Mouse (Mus musculus) MEL (cell line): Measurements from ENCODE around the gene Ccl17. TPM values are rescaled to one million over a fixed set of nuclear protein-coding genes. Genes with fewer than 3 reads are reported as not detected.
A peak's percentile ranks its signal among the peaks of the same experiment; 100 is the strongest.

Source experiments
- DNase-seq: peaks from one replicate; pipeline ENCODE4 v3.0.0; 2011; ENCODE audit warnings: low read depth, low spot score
- H3K27ac ChIP-seq: 2 replicates; pipeline ENCODE4 v1.5.1; 2012; ENCODE audit warnings: low read depth, mild to moderate bottlenecking, control low read depth, low read length, moderate library complexity; ENCODE audit not compliant: control insufficient read depth
- H3K27me3 ChIP-seq, 2 experiments: fragments of 150-350 bp in 1 of 2; sonication (generic) in 1 of 2; 2 replicates each; pipeline ENCODE4 v1.6.1; 2012; ENCODE audit warnings: low read length in 2 of 2, mild to moderate bottlenecking in 2 of 2, improper control_type of control experiment in 1 of 2, moderate library complexity in 1 of 2; ENCODE audit not compliant: insufficient read depth in 2 of 2, control insufficient read depth in 1 of 2
- H3K36me3 ChIP-seq, 2 experiments: 2 replicates each; pipeline ENCODE4 v1.6.1; 2012 to 2014; ENCODE audit warnings: low read length in 2 of 2, improper control_type of control experiment in 1 of 2, inconsistent platforms in 1 of 2, mild to moderate bottlenecking in 1 of 2; ENCODE audit not compliant: insufficient read depth in 2 of 2, control insufficient read depth in 1 of 2
- H3K4me1 ChIP-seq, 2 experiments: fragments of 150-350 bp in 1 of 2; sonication (generic) in 1 of 2; 2 replicates each; pipeline ENCODE4 v1.6.1; 2012; ENCODE audit warnings: low read length in 2 of 2, improper control_type of control experiment in 1 of 2, mild to moderate bottlenecking in 1 of 2; ENCODE audit not compliant: insufficient read depth in 2 of 2, control insufficient read depth in 1 of 2
- H3K4me3 ChIP-seq, 2 experiments: fragments of 150-350 bp in 1 of 2; sonication (generic) in 1 of 2; 2 replicates each; pipeline ENCODE4 v1.5.1; 2012; ENCODE audit warnings: low read depth in 2 of 2, low read length in 2 of 2, mild to moderate bottlenecking in 2 of 2, moderate library complexity in 2 of 2, control low read depth in 1 of 2, improper control_type of control experiment in 1 of 2; ENCODE audit not compliant: control insufficient read depth in 1 of 2, insufficient read depth in 1 of 2
- H3K79me2 ChIP-seq: 2 replicates; pipeline ENCODE4 v1.6.1; 2012; ENCODE audit warnings: mild to moderate bottlenecking, low read length, moderate library complexity; ENCODE audit not compliant: control insufficient read depth, poor library complexity, insufficient read depth
- H3K9ac ChIP-seq: 2 replicates; pipeline ENCODE4 v1.6.1; 2012; ENCODE audit warnings: low read depth, mild to moderate bottlenecking, control low read depth, low read length, moderate library complexity; ENCODE audit not compliant: control insufficient read depth, poor library complexity, severe bottlenecking
- H3K9me3 ChIP-seq: fragments of 150-350 bp; sonication (generic); replicated peaks from 2 replicates; pipeline ENCODE4 v1.6.1; 2012; ENCODE audit warnings: mild to moderate bottlenecking, low read length, improper control_type of control experiment, moderate library complexity; ENCODE audit not compliant: insufficient read depth
- BHLHE40 ChIP-seq: IDR thresholded peaks from 2 replicates; pipeline ENCODE4 v1.6.1; 2012; ENCODE audit warnings: low read depth, mild to moderate bottlenecking, inconsistent platforms, low read length, improper control_type of control experiment, borderline replicate concordance
- CHD1 ChIP-seq: IDR thresholded peaks from 2 replicates; pipeline ENCODE4 v1.6.1; 2012; ENCODE audit warnings: low read depth, mild to moderate bottlenecking, inconsistent platforms, low read length, improper control_type of control experiment
- EP300 ChIP-seq, 2 experiments: IDR thresholded peaks; 2 replicates each; pipeline ENCODE4 v1.6.1; 2011; ENCODE audit warnings: improper control_type of control experiment in 2 of 2, low read length in 2 of 2, low read depth in 1 of 2, mild to moderate bottlenecking in 1 of 2
- ETS1 ChIP-seq: IDR thresholded peaks from 2 replicates; pipeline ENCODE4 v1.6.1; 2012; ENCODE audit warnings: low read depth, mild to moderate bottlenecking, inconsistent platforms, low read length, improper control_type of control experiment, moderate library complexity
- GABPA ChIP-seq: IDR thresholded peaks from 2 replicates; pipeline ENCODE4 v1.6.1; 2012; ENCODE audit warnings: low read depth, mild to moderate bottlenecking, inconsistent platforms, low read length, improper control_type of control experiment, moderate library complexity
- GATA1 ChIP-seq: IDR thresholded peaks from 2 replicates; pipeline ENCODE4 v1.6.1; 2011; ENCODE audit warnings: low read depth, low read length, improper control_type of control experiment
- KAT2A ChIP-seq: conservative IDR thresholded peaks from 2 replicates; pipeline ENCODE4 v1.6.1; 2012; ENCODE audit warnings: low read depth, low read length, improper control_type of control experiment, inconsistent platforms
- MAFK ChIP-seq: IDR thresholded peaks from 2 replicates; pipeline ENCODE4 v1.6.1; 2011; ENCODE audit warnings: low read depth, mild to moderate bottlenecking, low read length, improper control_type of control experiment, borderline replicate concordance
- MAZ ChIP-seq: IDR thresholded peaks from 2 replicates; pipeline ENCODE4 v1.6.1; 2012; ENCODE audit warnings: low read depth, mild to moderate bottlenecking, inconsistent platforms, low read length, improper control_type of control experiment
- POLR2A ChIP-seq, 2 experiments: IDR thresholded peaks; 2 replicates each; pipeline ENCODE4 v1.6.1; 2011 to 2012; ENCODE audit warnings: low read length in 2 of 2, mild to moderate bottlenecking in 2 of 2, control low read depth in 1 of 2, improper control_type of control experiment in 1 of 2, low read depth in 1 of 2, moderate library complexity in 1 of 2; ENCODE audit not compliant: control insufficient read depth in 1 of 2, insufficient read depth in 1 of 2, poor library complexity in 1 of 2
- POLR2AphosphoS2 ChIP-seq: IDR thresholded peaks from 2 replicates; pipeline ENCODE4 v1.6.1; 2011; ENCODE audit warnings: low read length, improper control_type of control experiment
- RCOR1 ChIP-seq: IDR thresholded peaks from 2 replicates; pipeline ENCODE4 v1.6.1; 2012; ENCODE audit warnings: low read depth, mild to moderate bottlenecking, inconsistent platforms, low read length, improper control_type of control experiment
- TAL1 ChIP-seq: IDR thresholded peaks from 2 replicates; pipeline ENCODE4 v1.6.1; 2012; ENCODE audit warnings: mild to moderate bottlenecking, inconsistent platforms, low read length, moderate library complexity, mixed read lengths
- TBP ChIP-seq: IDR thresholded peaks from 2 replicates; pipeline ENCODE4 v1.8.0; 2011; ENCODE audit warnings: low read depth, low read length, improper control_type of control experiment
- TCF12 ChIP-seq: IDR thresholded peaks from 2 replicates; pipeline ENCODE4 v1.6.1; 2014; ENCODE audit warnings: low read depth, mild to moderate bottlenecking, inconsistent platforms, low read length, improper control_type of control experiment, moderate library complexity
- UBTF ChIP-seq: IDR thresholded peaks from 2 replicates; pipeline ENCODE4 v1.6.1; 2012; ENCODE audit warnings: low read depth, mild to moderate bottlenecking, inconsistent platforms, low read length, improper control_type of control experiment, moderate library complexity, borderline replicate concordance; ENCODE audit not compliant: insufficient read depth
- USF1 ChIP-seq: IDR thresholded peaks from 2 replicates; pipeline ENCODE4 v1.6.1; 2014; ENCODE audit warnings: low read depth, mild to moderate bottlenecking, inconsistent platforms, low read length, improper control_type of control experiment, moderate library complexity
- USF2 ChIP-seq, 2 experiments: IDR thresholded peaks; 2 replicates each; pipeline ENCODE4 v1.6.1; 2011 to 2012; ENCODE audit warnings: improper control_type of control experiment in 2 of 2, low read length in 2 of 2, borderline replicate concordance in 1 of 2, inconsistent platforms in 1 of 2, low read depth in 1 of 2, mild to moderate bottlenecking in 1 of 2; ENCODE audit not compliant: insufficient read depth in 1 of 2
- ZC3H11A ChIP-seq: IDR thresholded peaks from 2 replicates; pipeline ENCODE4 v1.6.1; 2012; ENCODE audit warnings: low read depth, mild to moderate bottlenecking, inconsistent platforms, low read length, improper control_type of control experiment
- polyA plus RNA-seq, 2 experiments: library from polyadenylated mRNA; stranded (reverse) in 1 of 2; unstranded in 1 of 2; fragments of >175 nt in 1 of 2; fragments of >200 nt in 1 of 2; gene quantifications; 2 replicates each; pipeline versions ENCODE4 v1.2.1 to v1.2.4; 2012; ENCODE audit warnings: low replicate concordance in 2 of 2, low read depth in 1 of 2; ENCODE audit not compliant: insufficient read length in 2 of 2, insufficient read depth in 1 of 2, missing spikeins in 1 of 2
- total RNA-seq: library from RNA; depleted of rRNA; stranded (reverse); fragments of 300-350 nt; gene quantifications from 2 replicates; pipeline ENCODE4 v1.2.3, GENCODE M21; 2012

Gene Ccl17
- total and polyA plus RNA-seq, 3 experiments = 0.43 TPM; not detected in 2

DNA sequence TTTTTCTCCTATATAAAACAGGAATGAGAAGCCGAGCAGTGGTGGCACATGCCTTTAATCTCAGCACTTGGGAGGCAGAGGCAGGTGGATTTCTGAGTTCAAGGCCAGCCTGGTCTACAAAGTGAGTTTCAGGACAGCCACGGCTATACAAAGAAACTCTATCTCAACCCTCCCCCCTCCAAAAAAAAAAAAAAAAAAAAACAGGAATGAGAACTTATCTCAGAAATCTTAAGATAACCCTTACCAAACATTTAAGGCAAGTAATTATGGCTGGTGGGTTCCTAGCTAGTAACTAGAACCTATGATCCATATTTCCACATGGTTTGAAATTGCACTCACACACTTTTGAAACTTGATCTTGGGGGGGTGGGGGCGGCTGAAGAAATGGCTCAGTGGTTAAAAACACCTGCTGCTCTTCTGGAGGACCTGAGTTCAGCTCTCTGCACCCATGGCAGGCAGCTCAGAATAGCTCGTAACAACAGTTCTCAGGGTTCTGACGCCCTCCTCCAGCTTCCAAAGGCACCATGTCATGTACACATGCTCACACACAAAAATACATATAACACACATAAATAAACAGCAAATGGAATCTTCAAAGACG, 24.2 kb upstream of the Ccl17 start:
- no peaks in the 10 kb centered on the region for H3K9me3 ChIP-seq
- no peak for TF ChIP-seq RCOR1
- no peak for TF ChIP-seq UBTF
- no peak for TF ChIP-seq BHLHE40
- no peak for TF ChIP-seq POLR2AphosphoS2
- no peak for TF ChIP-seq MAZ
- TF ChIP-seq TAL1 = no peak
- TF ChIP-seq ZC3H11A = no peak
- no peak for TF ChIP-seq POLR2A (IDR thresholded peaks at IDR 0.05; ENCODE audit: control insufficient read depth in 1 of 2, insufficient read depth in 1 of 2, low read depth in 1 of 2, low read length in 2 of 2, poor library complexity in 1 of 2)
- TF ChIP-seq CHD1 = no peak
- no peak for TF ChIP-seq USF1
- TF ChIP-seq, all 39 proteins: peak for 0
- H3K36me3 ChIP-seq = peaks cover 0 to 4% of the 10 kb centered on the region in 2 experiments; a peak in 1 of 4 replicates
- peaks cover 3 to 4% of the 10 kb centered on the region in 2 experiments; a peak in 2 of 4 replicates for H3K27me3 ChIP-seq
- no peak overlapping the region for H3K9ac ChIP-seq
- H3K4me1 ChIP-seq = peaks cover 0 to 8% of the 10 kb centered on the region in 2 experiments; a peak in 2 of 4 replicates
- H3K27ac ChIP-seq = no peak overlapping the region
- H3K79me2 ChIP-seq = no peaks in the 10 kb centered on the region
- no peak for DNase-seq
- H3K4me3 ChIP-seq = no peak overlapping the region

DNA sequence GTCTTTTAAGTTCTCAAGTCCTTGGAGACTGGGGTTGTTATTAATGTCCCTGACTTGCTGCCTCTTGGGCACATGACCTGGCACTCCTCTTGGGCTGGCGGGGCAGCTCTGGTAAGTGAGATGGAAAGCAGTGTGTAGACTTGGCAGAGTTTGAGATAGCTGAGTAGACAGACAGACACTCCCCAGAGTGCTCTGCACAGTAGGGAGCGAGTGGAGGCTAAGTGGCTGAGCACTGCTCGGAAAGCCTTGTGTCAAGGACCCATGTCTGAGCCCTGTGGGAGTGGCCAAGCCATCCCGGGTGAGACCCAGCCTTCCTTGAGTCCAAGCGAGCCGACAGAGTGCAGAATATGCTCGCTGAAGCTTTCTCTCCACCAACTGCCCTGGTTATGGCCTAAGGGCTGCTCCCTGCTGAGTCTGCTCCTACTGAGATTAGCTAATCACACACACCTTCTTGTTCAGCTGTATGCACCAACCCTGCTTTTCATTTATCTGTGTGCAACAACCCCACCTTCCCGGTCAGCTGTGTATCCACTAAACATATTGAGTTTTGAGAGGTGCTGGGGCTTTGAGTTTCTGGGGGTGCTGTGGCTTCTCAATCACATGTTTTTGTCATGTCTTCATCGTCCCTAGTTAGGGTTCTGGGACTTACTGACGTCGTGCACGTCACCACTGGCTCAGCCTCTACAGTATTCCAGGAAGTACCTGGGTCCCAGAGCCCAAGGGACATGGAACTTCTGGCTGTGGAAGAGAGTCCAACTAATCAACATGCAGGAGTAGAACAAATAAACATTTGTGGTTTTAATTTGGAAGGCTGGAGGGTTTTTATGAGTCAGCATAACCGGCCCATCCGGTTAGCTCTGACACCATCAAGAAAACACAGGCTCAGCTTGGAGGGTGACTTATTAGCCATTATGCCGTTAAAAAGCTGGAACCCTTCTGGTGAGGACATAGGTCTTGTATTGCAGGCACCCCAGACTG, 22.4 kb upstream of the Ccl17 start:
- H3K9me3 ChIP-seq = no peaks in the 10 kb centered on the region
- DNase-seq = peak; percentile 50
- H3K4me1 ChIP-seq = peaks cover 0 to 8% of the 10 kb centered on the region in 2 experiments; a peak in 2 of 4 replicates
- H3K4me3 ChIP-seq = no peak overlapping the region
- H3K79me2 ChIP-seq = no peaks in the 10 kb centered on the region
- peaks cover 0 to 4% of the 10 kb centered on the region in 2 experiments; a peak in 1 of 4 replicates for H3K36me3 ChIP-seq
- H3K9ac ChIP-seq = no peak overlapping the region
- H3K27ac ChIP-seq = no peak overlapping the region
- H3K27me3 ChIP-seq = peaks cover 3 to 4% of the 10 kb centered on the region in 2 experiments; a peak in 2 of 4 replicates
- no peak for TF ChIP-seq POLR2AphosphoS2
- TF ChIP-seq TCF12 = peak; percentile 64
- TF ChIP-seq GABPA = no peak
- TF ChIP-seq POLR2A (IDR thresholded peaks at IDR 0.05; ENCODE audit: control insufficient read depth in 1 of 2, insufficient read depth in 1 of 2, low read depth in 1 of 2, low read length in 2 of 2, poor library complexity in 1 of 2) = no peak
- no peak for TF ChIP-seq USF2 (IDR thresholded peaks at IDR 0.05; ENCODE audit: borderline replicate concordance in 1 of 2, insufficient read depth in 1 of 2, low read depth in 1 of 2, low read length in 2 of 2)
- TF ChIP-seq MAFK = no peak
- no peak for TF ChIP-seq TBP
- peak; percentile 58; the same call in 1 of the 2 replicates for TF ChIP-seq ETS1
- TF ChIP-seq RCOR1 = peak; percentile 55; the same call in 1 of the 2 replicates
- peak; percentile 57; the same call in 1 of the 2 replicates for TF ChIP-seq GATA1
- TF ChIP-seq KAT2A = no peak
- TF ChIP-seq CHD1 = no peak
- peak; percentile 85 for TF ChIP-seq TAL1
- TF ChIP-seq EP300 (IDR thresholded peaks at IDR 0.05; ENCODE audit: low read depth in 1 of 2, low read length in 2 of 2) = peak; percentile 50 to 77
- no peak for TF ChIP-seq USF1
